Mouse (Mus musculus) frontal cortex, postnatal 25 days (tissue): Measurements from ENCODE around the gene Dpp6.

Experiments
- DNase-seq, 2 experiments: peaks; one replicate each; pipeline ENCODE4 v3.0.0; 2022; ENCODE audit warnings: low spot score in 2 of 2

The Dpp6 gene

DNA sequence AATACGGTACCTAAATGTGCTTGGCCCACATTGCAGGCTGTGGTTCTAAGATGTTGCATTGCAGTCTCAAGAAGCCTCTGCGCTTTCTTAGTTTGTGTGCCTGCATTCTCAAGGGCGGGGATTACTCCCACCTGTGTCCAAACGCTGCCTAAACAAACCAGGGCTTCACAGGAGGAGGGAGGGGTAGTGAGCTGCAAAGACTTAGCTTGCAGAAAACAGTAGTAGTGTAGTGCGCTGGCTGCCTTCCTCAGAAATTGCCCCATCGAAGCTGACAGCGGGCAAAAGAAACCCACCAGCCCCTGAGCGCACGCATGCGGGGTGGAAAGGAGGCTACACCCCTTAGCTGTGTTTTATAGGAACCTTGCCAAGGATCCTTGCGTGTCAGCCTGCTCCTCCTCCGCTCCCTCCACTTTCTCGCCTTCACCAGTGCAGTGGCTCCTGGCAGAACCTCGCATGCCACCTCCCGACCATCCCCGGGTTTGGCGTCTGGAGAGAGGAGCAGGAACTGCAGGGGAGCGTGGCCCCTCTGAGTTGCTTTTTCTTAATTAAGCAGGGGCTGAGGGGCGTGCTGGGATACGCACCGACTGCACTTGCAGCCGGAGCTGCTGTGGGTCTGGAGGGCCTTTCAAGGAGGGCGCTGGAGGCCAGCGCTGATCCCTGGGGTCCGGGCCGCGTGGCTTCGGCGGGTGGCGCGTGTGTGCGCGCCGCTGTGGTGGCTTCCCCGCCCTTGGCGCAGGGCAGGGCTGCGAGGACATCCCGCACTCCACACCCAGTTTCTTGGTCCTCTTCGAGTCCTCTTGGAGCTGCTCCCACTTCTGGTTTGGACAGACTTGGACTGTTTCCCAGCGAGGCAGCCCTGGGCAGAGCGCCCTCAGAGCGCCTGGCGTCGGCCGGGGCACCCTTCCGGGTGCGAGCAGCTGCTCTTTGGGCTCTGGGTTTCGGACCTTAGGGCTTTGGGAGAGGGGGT lies at the start of gene Dpp6:
Gene Dpp6 (plus strand): TSS at position 229 of the 967 bp plus-strand sequence.
- peak; percentile 4 to 12 for DNase-seq

- no peak for DNase-seq
Observed at GRCm38 (mm10) chr5:26783955-26784354, 33.0 kb upstream of the Dpp6 start.

- DNase-seq = no peak
Observed at GRCm38 (mm10) chr5:26795524-26795923, 21.5 kb upstream of the Dpp6 start.

GRCm38 (mm10) chr5:26835972-26836371 lies 19.0 kb downstream of the Dpp6 start:
- DNase-seq = no peak

DNA sequence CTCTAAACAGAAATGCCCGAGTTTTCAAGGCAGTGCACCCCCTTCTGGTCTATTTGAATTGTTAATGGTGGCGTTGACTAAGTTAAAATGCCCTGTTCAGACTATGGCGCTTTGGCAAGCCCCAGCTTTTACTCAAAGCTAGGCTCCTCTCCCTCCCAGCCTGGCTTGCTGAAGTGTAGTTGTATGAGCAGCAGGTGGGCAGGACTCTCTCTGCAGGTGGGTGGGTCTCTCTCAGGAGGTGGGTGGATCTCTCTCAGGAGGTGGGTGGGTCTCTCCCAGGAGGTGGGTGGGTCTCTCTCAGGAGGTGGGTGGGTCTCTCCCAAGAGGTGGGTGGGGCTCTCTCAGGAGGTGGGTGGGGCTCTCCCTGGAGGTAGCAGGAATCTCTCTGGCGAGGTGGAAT lies 24.1 kb downstream of the Dpp6 start:
- DNase-seq = no peak

- DNase-seq = no peak
Observed at GRCm38 (mm10) chr5:26854746-26855145, 37.7 kb downstream of the Dpp6 start.

DNA sequence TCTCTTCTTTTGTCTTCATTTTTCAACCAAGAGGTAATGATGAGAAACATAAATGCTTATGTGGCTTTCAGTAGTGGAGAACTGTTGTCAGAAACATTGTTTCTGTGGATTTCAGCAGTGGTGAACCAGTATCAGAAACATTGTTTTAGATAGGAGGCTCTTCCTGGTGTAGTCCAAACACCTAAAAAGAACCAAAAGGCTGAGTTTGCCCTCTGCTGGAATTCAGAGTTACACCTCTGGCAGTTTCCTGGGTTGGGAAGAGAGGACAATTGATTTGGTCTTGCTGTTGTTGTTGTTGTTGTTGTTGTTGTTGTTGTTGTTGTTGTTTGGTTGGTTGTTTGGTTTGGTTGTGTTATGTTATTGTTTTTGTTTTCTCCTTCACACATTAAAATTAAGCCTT lies 58.4 kb downstream of the Dpp6 start:
- DNase-seq = no peak

GRCm38 (mm10) chr5:26887496-26887895 lies 70.5 kb downstream of the Dpp6 start:
- no peak for DNase-seq

- no peak for DNase-seq
Observed at GRCm38 (mm10) chr5:26888080-26888479, 71.1 kb downstream of the Dpp6 start.

- no peak for DNase-seq
Observed at GRCm38 (mm10) chr5:26894346-26894745, 77.3 kb downstream of the Dpp6 start.

- peak; percentile 28 to 34 for DNase-seq
Observed at GRCm38 (mm10) chr5:26903786-26904185, 86.8 kb downstream of the Dpp6 start.

GRCm38 (mm10) chr5:26904324-26905041 lies 87.5 kb downstream of the Dpp6 start:
- peak; percentile 11 to 20 for DNase-seq

DNA sequence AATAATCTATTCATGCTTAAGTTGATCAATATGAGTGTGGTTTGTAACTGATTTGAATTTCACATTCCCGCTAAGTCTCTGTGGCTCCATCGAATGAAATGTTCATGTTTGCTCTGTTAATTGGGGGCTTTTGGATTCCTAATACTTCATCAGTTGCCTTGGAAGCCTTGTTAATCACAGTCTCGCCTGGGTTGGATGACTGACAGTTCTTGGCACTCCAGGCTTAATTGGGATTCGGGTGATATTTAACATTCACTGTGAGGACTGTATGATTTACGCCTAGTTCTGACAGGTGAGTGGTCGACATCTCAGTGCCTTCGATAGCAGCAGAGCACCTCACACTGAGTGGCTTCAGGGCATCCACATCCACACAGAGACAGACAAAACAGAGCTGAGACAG lies 90.1 kb downstream of the Dpp6 start:
- DNase-seq = no peak

- DNase-seq = no peak
Observed at GRCm38 (mm10) chr5:26908612-26909011, 91.6 kb downstream of the Dpp6 start.

GRCm38 (mm10) chr5:26910353-26910752 lies 93.3 kb downstream of the Dpp6 start:
- no peak for DNase-seq

GRCm38 (mm10) chr5:26911965-26912364 lies 95.0 kb downstream of the Dpp6 start:
- no peak for DNase-seq

GRCm38 (mm10) chr5:26918763-26919162 lies 101.8 kb downstream of the Dpp6 start:
- DNase-seq = no peak

- DNase-seq = no peak
Observed at GRCm38 (mm10) chr5:26924552-26924951, 107.5 kb downstream of the Dpp6 start.

DNA sequence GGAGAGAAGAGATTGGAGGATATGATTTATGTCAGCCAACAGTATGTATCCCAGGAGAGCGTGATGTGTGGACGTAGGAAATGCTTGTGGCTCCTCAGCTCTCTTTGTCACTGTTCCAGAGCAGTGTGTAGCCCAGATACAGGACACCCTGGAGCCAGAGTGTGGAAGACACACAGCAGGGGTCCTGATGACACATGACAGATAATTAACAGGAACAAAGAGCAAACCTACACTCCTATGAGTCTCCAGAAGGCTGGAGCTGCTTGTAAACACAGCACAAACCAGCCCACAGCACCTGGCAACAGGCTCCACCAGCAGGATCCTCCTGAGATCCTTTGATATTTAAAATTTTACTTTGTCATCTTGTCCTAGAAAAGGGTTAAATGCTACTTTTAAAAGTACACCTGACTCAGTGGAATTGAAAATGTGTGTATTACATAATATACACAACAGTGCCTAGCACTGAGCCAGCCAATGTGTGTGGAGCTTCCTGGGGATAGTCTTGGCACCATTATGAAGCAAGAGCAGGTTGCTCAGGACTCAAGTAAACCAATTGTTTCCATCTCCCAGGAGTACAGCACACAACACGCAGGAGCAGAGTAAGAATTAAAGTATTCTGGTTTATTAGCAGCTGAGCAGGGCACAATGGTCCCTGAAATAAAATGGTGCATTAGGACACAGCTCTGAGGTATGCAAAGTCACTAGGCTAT lies 115.6 kb downstream of the Dpp6 start:
- no peak for DNase-seq

DNA sequence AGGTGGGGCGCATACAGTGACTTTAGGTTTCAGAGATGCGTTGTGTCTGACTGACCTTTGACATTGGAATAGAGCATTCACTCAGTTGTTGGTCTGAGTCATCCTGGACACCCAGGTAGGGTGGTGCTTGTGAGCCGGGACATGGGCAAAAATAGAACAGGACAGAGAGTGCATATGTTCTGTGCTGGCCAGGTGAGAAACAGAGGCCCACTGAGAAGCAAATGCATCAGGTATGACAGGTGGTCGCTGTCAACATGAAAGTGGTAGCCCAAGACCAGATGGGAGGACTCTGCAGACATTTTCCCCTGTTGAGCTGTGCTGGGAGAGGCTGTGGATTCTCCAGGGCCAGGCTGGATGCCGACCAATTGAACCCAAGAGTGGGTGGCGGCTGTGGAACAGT lies 117.9 kb downstream of the Dpp6 start:
- DNase-seq = no peak

DNA sequence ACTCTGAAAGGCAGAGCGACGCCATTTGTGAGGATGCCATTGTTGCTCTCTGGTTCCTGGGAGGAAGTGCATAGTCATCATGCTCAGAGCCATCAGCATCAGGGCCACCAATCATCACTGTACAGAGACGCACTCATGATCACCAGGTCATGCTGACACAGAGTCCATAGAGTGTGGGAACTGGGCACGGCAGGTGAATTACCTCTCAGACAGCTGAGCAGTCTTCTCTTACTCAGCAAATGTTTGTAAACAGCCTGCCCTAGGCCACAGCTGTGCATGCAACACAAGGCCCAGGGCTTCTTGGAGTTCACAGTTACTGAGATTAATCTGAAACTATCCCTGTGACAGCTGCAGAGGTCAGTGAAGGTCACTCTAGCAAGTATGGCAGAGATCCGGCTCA lies 124.5 kb downstream of the Dpp6 start:
- no peak for DNase-seq
